Mouse (Mus musculus): ENCODE data around the gene Gm6710.
"Not testable (repeated sequence)": the region's sequence is repeated elsewhere in the genome, so short reads cannot be mapped to it uniquely, and the experiment has no call there.

Gm6710 gene

GRCm38 (mm10) chr2:175869024-175869423, at the start of gene Gm6710:
Gene Gm6710 (plus strand): TSS chr2:175869219.
- not testable (repeated sequence) for DNase-seq
